Mouse (Mus musculus): ENCODE results near the gene Zbtb21. TPM values are rescaled to one million over a fixed set of nuclear protein-coding genes. Genes with fewer than 3 reads are reported as not detected.
"Not testable (repeated sequence)": the region's sequence is repeated elsewhere in the genome, so short reads cannot be mapped to it uniquely, and the experiment has no call there.

Zbtb21 gene
- polyA plus RNA-seq, 1 experiment: 11.1 TPM

- no peak for DNase-seq (ENCODE audit: low read depth in 1 of 2, low spot score in 2 of 2)
- Histone ChIP-seq H3K36me3 (ENCODE audit: control insufficient read depth, insufficient read depth, low read length) (peaks cover 27% of the 10 kb centered on the region), H3K27ac (ENCODE audit: insufficient read depth, low read length) (no peak overlapping the region), H3K27me3 (ENCODE audit: control insufficient read depth, insufficient read depth, low read length) (no peaks in the 10 kb centered on the region), H3K4me1 (ENCODE audit: control insufficient read depth, insufficient read depth, insufficient read length) (no peaks in the 10 kb centered on the region), H3K4me3 (ENCODE audit: extremely low read depth, insufficient read depth, insufficient read length) (no peak overlapping the region)
- TF ChIP-seq POLR2A (IDR thresholded peaks at IDR 0.05; ENCODE audit: low read depth, low read length) (no peak), CTCF (IDR thresholded peaks at IDR 0.05; ENCODE audit: extremely low read depth, insufficient read depth, insufficient read length, insufficient replicate concordance) (no peak)
- 35% methylated on average over 4 of the region's 4 CpGs for WGBS
Observed at GRCm38 (mm10) chr16:97948836-97949235, 13.6 kb downstream of the Zbtb21 start.

GRCm38 (mm10) chr16:97946993-97947392 is 15.4 kb downstream of the Zbtb21 start:
- not testable (repeated sequence) for DNase-seq (ENCODE audit: low read depth in 1 of 2, low spot score in 2 of 2); H3K27me3 ChIP-seq (ENCODE audit: control insufficient read depth, insufficient read depth, low read length); H3K4me1 ChIP-seq (ENCODE audit: control insufficient read depth, insufficient read depth, insufficient read length); H3K27ac ChIP-seq (ENCODE audit: insufficient read depth, low read length); H3K4me3 ChIP-seq (ENCODE audit: extremely low read depth, insufficient read depth, insufficient read length)
- H3K36me3 ChIP-seq (ENCODE audit: control insufficient read depth, insufficient read depth, low read length): peaks cover 20% of the 10 kb centered on the region
- WGBS: 62% methylated on average over 2 of the region's 2 CpGs

GRCm38 (mm10) chr16:97941844-97942243 is 20.6 kb downstream of the Zbtb21 start:
- no peak for TF ChIP-seq POLR2A (IDR thresholded peaks at IDR 0.05; ENCODE audit: low read depth, low read length)
- no peak for TF ChIP-seq CTCF (IDR thresholded peaks at IDR 0.05; ENCODE audit: extremely low read depth, insufficient read depth, insufficient read length, insufficient replicate concordance)
- no peak overlapping the region for H3K27ac ChIP-seq (ENCODE audit: insufficient read depth, low read length)
- H3K4me3 ChIP-seq (ENCODE audit: extremely low read depth, insufficient read depth, insufficient read length): no peak overlapping the region
- DNase-seq (ENCODE audit: low read depth in 1 of 2, low spot score in 2 of 2): no peak
- no peaks in the 10 kb centered on the region for H3K36me3 ChIP-seq (ENCODE audit: control insufficient read depth, insufficient read depth, low read length)
- no peaks in the 10 kb centered on the region for H3K4me1 ChIP-seq (ENCODE audit: control insufficient read depth, insufficient read depth, insufficient read length)
- no peaks in the 10 kb centered on the region for H3K27me3 ChIP-seq (ENCODE audit: control insufficient read depth, insufficient read depth, low read length)

- Histone ChIP-seq H3K27ac (ENCODE audit: insufficient read depth, low read length) (no peak overlapping the region), H3K4me1 (ENCODE audit: control insufficient read depth, insufficient read depth, insufficient read length) (no peaks in the 10 kb centered on the region), H3K27me3 (ENCODE audit: control insufficient read depth, insufficient read depth, low read length) (no peaks in the 10 kb centered on the region), H3K4me3 (ENCODE audit: extremely low read depth, insufficient read depth, insufficient read length) (no peak overlapping the region), H3K36me3 (ENCODE audit: control insufficient read depth, insufficient read depth, low read length) (no peaks in the 10 kb centered on the region)
- no peak for DNase-seq (ENCODE audit: low read depth in 1 of 2, low spot score in 2 of 2)
- no peak for TF ChIP-seq POLR2A (IDR thresholded peaks at IDR 0.05; ENCODE audit: low read depth, low read length)
- TF ChIP-seq CTCF (IDR thresholded peaks at IDR 0.05; ENCODE audit: extremely low read depth, insufficient read depth, insufficient read length, insufficient replicate concordance): no peak
- 89% methylated on average over 3 of the region's 3 CpGs for WGBS
Observed at GRCm38 (mm10) chr16:97940471-97940973, 21.9 kb downstream of the Zbtb21 start.

- H3K27me3 ChIP-seq (ENCODE audit: control insufficient read depth, insufficient read depth, low read length): no peaks in the 10 kb centered on the region
- no peaks in the 10 kb centered on the region for H3K36me3 ChIP-seq (ENCODE audit: control insufficient read depth, insufficient read depth, low read length)
- H3K4me3 ChIP-seq (ENCODE audit: extremely low read depth, insufficient read depth, insufficient read length): no peak overlapping the region
- H3K27ac ChIP-seq (ENCODE audit: insufficient read depth, low read length): no peak overlapping the region
- no peak for DNase-seq (ENCODE audit: low read depth in 1 of 2, low spot score in 2 of 2)
- no peaks in the 10 kb centered on the region for H3K4me1 ChIP-seq (ENCODE audit: control insufficient read depth, insufficient read depth, insufficient read length)
- TF ChIP-seq CTCF (IDR thresholded peaks at IDR 0.05; ENCODE audit: extremely low read depth, insufficient read depth, insufficient read length, insufficient replicate concordance): no peak
- TF ChIP-seq POLR2A (IDR thresholded peaks at IDR 0.05; ENCODE audit: low read depth, low read length): no peak
- 91% methylated on average over 3 of the region's 3 CpGs for WGBS
Observed at GRCm38 (mm10) chr16:97935815-97936214, 26.6 kb downstream of the Zbtb21 start.

- Histone ChIP-seq H3K36me3 (ENCODE audit: control insufficient read depth, insufficient read depth, low read length) (no peaks in the 10 kb centered on the region), H3K27ac (ENCODE audit: insufficient read depth, low read length) (no peak overlapping the region), H3K4me1 (ENCODE audit: control insufficient read depth, insufficient read depth, insufficient read length) (no peaks in the 10 kb centered on the region), H3K4me3 (ENCODE audit: extremely low read depth, insufficient read depth, insufficient read length) (no peak overlapping the region), H3K27me3 (ENCODE audit: control insufficient read depth, insufficient read depth, low read length) (no peaks in the 10 kb centered on the region)
- no peak for TF ChIP-seq POLR2A (IDR thresholded peaks at IDR 0.05; ENCODE audit: low read depth, low read length)
- no peak for TF ChIP-seq CTCF (IDR thresholded peaks at IDR 0.05; ENCODE audit: extremely low read depth, insufficient read depth, insufficient read length, insufficient replicate concordance)
- no peak for DNase-seq (ENCODE audit: low read depth in 1 of 2, low spot score in 2 of 2)
Observed at GRCm38 (mm10) chr16:97930231-97930630, 32.2 kb downstream of the Zbtb21 start.

- TF ChIP-seq POLR2A (IDR thresholded peaks at IDR 0.05; ENCODE audit: low read depth, low read length): no peak
- no peak for TF ChIP-seq CTCF (IDR thresholded peaks at IDR 0.05; ENCODE audit: extremely low read depth, insufficient read depth, insufficient read length, insufficient replicate concordance)
- 66% methylated on average over 1 of the region's 1 CpGs for WGBS
Observed at GRCm38 (mm10) chr16:97929520-97929919, 32.9 kb downstream of the Zbtb21 start.

More at GRCm38 (mm10) chr16:97929520-97929919, 32.9 kb downstream of the Zbtb21 start:
- DNase-seq (ENCODE audit: low read depth in 1 of 2, low spot score in 2 of 2): no peak
- H3K4me1 ChIP-seq (ENCODE audit: control insufficient read depth, insufficient read depth, insufficient read length): no peaks in the 10 kb centered on the region
- H3K4me3 ChIP-seq (ENCODE audit: extremely low read depth, insufficient read depth, insufficient read length): no peak overlapping the region
- no peak overlapping the region for H3K27ac ChIP-seq (ENCODE audit: insufficient read depth, low read length)
- no peaks in the 10 kb centered on the region for H3K36me3 ChIP-seq (ENCODE audit: control insufficient read depth, insufficient read depth, low read length)
- no peaks in the 10 kb centered on the region for H3K27me3 ChIP-seq (ENCODE audit: control insufficient read depth, insufficient read depth, low read length)
